Mouse (Mus musculus) thymus, postnatal 14 days (tissue): ENCODE results near the gene Farsa.
"Not testable (repeated sequence)": the region's sequence is repeated elsewhere in the genome, so short reads cannot be mapped to it uniquely, and the experiment has no call there.

Experiments
- DNase-seq: peaks from one replicate; pipeline ENCODE4 v3.0.0; 2021

The Farsa gene

GRCm38 (mm10) chr8:84878915-84879314 is 22.1 kb downstream of the Farsa start:
- DNase-seq: no peak

- DNase-seq: no peak
These were observed 27.9 kb downstream of the Farsa start for GRCm38 (mm10) chr8:84884728-84885127.

GRCm38 (mm10) chr8:84888280-84888679 is 31.5 kb downstream of the Farsa start:
- DNase-seq: no peak

- no peak for DNase-seq
These were observed 32.4 kb downstream of the Farsa start for GRCm38 (mm10) chr8:84889141-84889540.

GRCm38 (mm10) chr8:84892993-84893708 is 36.4 kb downstream of the Farsa start:
- DNase-seq: no peak

GRCm38 (mm10) chr8:84893709-84894134 is 36.9 kb downstream of the Farsa start, which contains the start of gene Gcdh:
Gene Gcdh, minus strand, starts transcription at chr8:84893921.
- DNase-seq: peak; percentile 88

GRCm38 (mm10) chr8:84895963-84896362 is 39.2 kb downstream of the Farsa start:
- no peak for DNase-seq

GRCm38 (mm10) chr8:84901071-84901470 is 44.3 kb downstream of the Farsa start:
- DNase-seq: no peak

GRCm38 (mm10) chr8:84901752-84902151 is 45.0 kb downstream of the Farsa start, which contains the start of gene Klf1:
Gene Klf1, plus strand, starts transcription at chr8:84901928.
- no peak for DNase-seq

GRCm38 (mm10) chr8:84902367-84902919 is 45.7 kb downstream of the Farsa start:
- DNase-seq: no peak

GRCm38 (mm10) chr8:84902920-84903661 is 46.3 kb downstream of the Farsa start:
- peak; percentile 98 for DNase-seq

GRCm38 (mm10) chr8:84904351-84904750 is 47.6 kb downstream of the Farsa start:
- DNase-seq: peak; percentile 16

GRCm38 (mm10) chr8:84907037-84907436 is 50.2 kb downstream of the Farsa start:
- DNase-seq: no peak

GRCm38 (mm10) chr8:84907493-84907892 is 50.7 kb downstream of the Farsa start:
- no peak for DNase-seq

- DNase-seq: not testable (repeated sequence)
These were observed 51.2 kb downstream of the Farsa start for GRCm38 (mm10) chr8:84907979-84908378.

- DNase-seq: peak; percentile 81
These were observed 51.8 kb downstream of the Farsa start, which contains the start of gene Dnase2a for GRCm38 (mm10) chr8:84908421-84909161. Gene Dnase2a, plus strand, starts transcription at chr8:84908560.

GRCm38 (mm10) chr8:84909162-84909767 is 52.5 kb downstream of the Farsa start:
- DNase-seq: no peak

GRCm38 (mm10) chr8:84909949-84910348 is 53.2 kb downstream of the Farsa start:
- DNase-seq: no peak

GRCm38 (mm10) chr8:84910551-84910950 is 53.8 kb downstream of the Farsa start:
- no peak for DNase-seq

GRCm38 (mm10) chr8:84911854-84912253 is 55.1 kb downstream of the Farsa start:
- no peak for DNase-seq

- no peak for DNase-seq
These were observed 55.6 kb downstream of the Farsa start for GRCm38 (mm10) chr8:84912391-84912790.

GRCm38 (mm10) chr8:84912895-84913501 is 56.2 kb downstream of the Farsa start:
- DNase-seq: peak; percentile 86
